Mouse (Mus musculus): Measurements from ENCODE around the gene Rps17. TPM values are rescaled to one million over a fixed set of nuclear protein-coding genes. Genes with fewer than 3 reads are reported as not detected.

The Rps17 gene
- polyA plus RNA-seq (2014; fragmentation: Illumina TruSeq; extraction: RNeasy Lipid Tissue Mini Kit (QIAGEN cat#74804); ENCODE audit: low read depth, low replicate concordance) = 327 TPM

GRCm38 (mm10) chr7:81344544-81345446 lies at the start of gene Rps17:
Rps17 (minus strand) TSS chr7:81345254.

Other genes with a start within 250 kb of the Rps17 start
- not detected for gene Slc28a1, start 230.5 kb downstream of the Rps17 start, polyA plus RNA-seq (2014; fragmentation: Illumina TruSeq; extraction: RNeasy Lipid Tissue Mini Kit (QIAGEN cat#74804); ENCODE audit: low read depth, low replicate concordance)
- 28.6 TPM for gene Pde8a, start 131.7 kb downstream of the Rps17 start, polyA plus RNA-seq (2014; fragmentation: Illumina TruSeq; extraction: RNeasy Lipid Tissue Mini Kit (QIAGEN cat#74804); ENCODE audit: low read depth, low replicate concordance)
- gene Cpeb1, start 110.2 kb upstream of the Rps17 start, polyA plus RNA-seq (2014; fragmentation: Illumina TruSeq; extraction: RNeasy Lipid Tissue Mini Kit (QIAGEN cat#74804); ENCODE audit: low read depth, low replicate concordance) = 13.2 TPM
- gene Ap3b2, start 148.7 kb upstream of the Rps17 start, polyA plus RNA-seq (2014; fragmentation: Illumina TruSeq; extraction: RNeasy Lipid Tissue Mini Kit (QIAGEN cat#74804); ENCODE audit: low read depth, low replicate concordance) = 0.44 TPM
- not detected for gene BC048679, start 153.0 kb upstream of the Rps17 start, polyA plus RNA-seq (2014; fragmentation: Illumina TruSeq; extraction: RNeasy Lipid Tissue Mini Kit (QIAGEN cat#74804); ENCODE audit: low read depth, low replicate concordance)
- 0.16 TPM for gene Fsd2, start 221.7 kb upstream of the Rps17 start, polyA plus RNA-seq (2014; fragmentation: Illumina TruSeq; extraction: RNeasy Lipid Tissue Mini Kit (QIAGEN cat#74804); ENCODE audit: low read depth, low replicate concordance)
- gene Whamm, start 226.0 kb upstream of the Rps17 start, polyA plus RNA-seq (2014; fragmentation: Illumina TruSeq; extraction: RNeasy Lipid Tissue Mini Kit (QIAGEN cat#74804); ENCODE audit: low read depth, low replicate concordance) = 10.4 TPM